Mouse (Mus musculus) MEL (cell line): ENCODE results near the gene Foxg1. TPM values are rescaled to one million over a fixed set of nuclear protein-coding genes. Genes with fewer than 3 reads are reported as not detected.

Experiments
- DNase-seq: peaks from one replicate; pipeline ENCODE4 v3.0.0; 2011; ENCODE audit warnings: low read depth, low spot score
- H3K27ac ChIP-seq: 2 replicates; pipeline ENCODE4 v1.5.1; 2012; ENCODE audit warnings: low read depth, mild to moderate bottlenecking, control low read depth, low read length, moderate library complexity; ENCODE audit not compliant: control insufficient read depth
- H3K27me3 ChIP-seq, 2 experiments: fragments of 150-350 bp in 1 of 2; sonication (generic) in 1 of 2; 2 replicates each; pipeline ENCODE4 v1.6.1; 2012; ENCODE audit warnings: low read length in 2 of 2, mild to moderate bottlenecking in 2 of 2, improper control_type of control experiment in 1 of 2, moderate library complexity in 1 of 2; ENCODE audit not compliant: insufficient read depth in 2 of 2, control insufficient read depth in 1 of 2
- H3K36me3 ChIP-seq, 2 experiments: 2 replicates each; pipeline ENCODE4 v1.6.1; 2012 to 2014; ENCODE audit warnings: low read length in 2 of 2, improper control_type of control experiment in 1 of 2, inconsistent platforms in 1 of 2, mild to moderate bottlenecking in 1 of 2; ENCODE audit not compliant: insufficient read depth in 2 of 2, control insufficient read depth in 1 of 2
- H3K4me1 ChIP-seq, 2 experiments: fragments of 150-350 bp in 1 of 2; sonication (generic) in 1 of 2; 2 replicates each; pipeline ENCODE4 v1.6.1; 2012; ENCODE audit warnings: low read length in 2 of 2, improper control_type of control experiment in 1 of 2, mild to moderate bottlenecking in 1 of 2; ENCODE audit not compliant: insufficient read depth in 2 of 2, control insufficient read depth in 1 of 2
- H3K4me3 ChIP-seq, 2 experiments: fragments of 150-350 bp in 1 of 2; sonication (generic) in 1 of 2; 2 replicates each; pipeline ENCODE4 v1.5.1; 2012; ENCODE audit warnings: low read depth in 2 of 2, low read length in 2 of 2, mild to moderate bottlenecking in 2 of 2, moderate library complexity in 2 of 2, control low read depth in 1 of 2, improper control_type of control experiment in 1 of 2; ENCODE audit not compliant: control insufficient read depth in 1 of 2, insufficient read depth in 1 of 2
- H3K79me2 ChIP-seq: 2 replicates; pipeline ENCODE4 v1.6.1; 2012; ENCODE audit warnings: mild to moderate bottlenecking, low read length, moderate library complexity; ENCODE audit not compliant: control insufficient read depth, poor library complexity, insufficient read depth
- H3K9ac ChIP-seq: 2 replicates; pipeline ENCODE4 v1.6.1; 2012; ENCODE audit warnings: low read depth, mild to moderate bottlenecking, control low read depth, low read length, moderate library complexity; ENCODE audit not compliant: control insufficient read depth, poor library complexity, severe bottlenecking
- H3K9me3 ChIP-seq: fragments of 150-350 bp; sonication (generic); replicated peaks from 2 replicates; pipeline ENCODE4 v1.6.1; 2012; ENCODE audit warnings: mild to moderate bottlenecking, low read length, improper control_type of control experiment, moderate library complexity; ENCODE audit not compliant: insufficient read depth
- CHD2 ChIP-seq: IDR thresholded peaks from 2 replicates; pipeline ENCODE4 v1.6.1; 2011; ENCODE audit warnings: low read length, improper control_type of control experiment
- E2F4 ChIP-seq: IDR thresholded peaks from 2 replicates; pipeline ENCODE4 v1.6.1; 2011; ENCODE audit warnings: low read depth, low read length, improper control_type of control experiment, borderline replicate concordance
- EP300 ChIP-seq, 2 experiments: IDR thresholded peaks; 2 replicates each; pipeline ENCODE4 v1.6.1; 2011; ENCODE audit warnings: improper control_type of control experiment in 2 of 2, low read length in 2 of 2, low read depth in 1 of 2, mild to moderate bottlenecking in 1 of 2
- GABPA ChIP-seq: IDR thresholded peaks from 2 replicates; pipeline ENCODE4 v1.6.1; 2012; ENCODE audit warnings: low read depth, mild to moderate bottlenecking, inconsistent platforms, low read length, improper control_type of control experiment, moderate library complexity
- HCFC1 ChIP-seq: IDR thresholded peaks from 2 replicates; pipeline ENCODE4 v1.6.1; 2012; ENCODE audit warnings: low read depth, mild to moderate bottlenecking, inconsistent platforms, low read length, improper control_type of control experiment, moderate library complexity
- KAT2A ChIP-seq: conservative IDR thresholded peaks from 2 replicates; pipeline ENCODE4 v1.6.1; 2012; ENCODE audit warnings: low read depth, low read length, improper control_type of control experiment, inconsistent platforms
- MAZ ChIP-seq: IDR thresholded peaks from 2 replicates; pipeline ENCODE4 v1.6.1; 2012; ENCODE audit warnings: low read depth, mild to moderate bottlenecking, inconsistent platforms, low read length, improper control_type of control experiment
- MEF2A ChIP-seq: IDR thresholded peaks from 2 replicates; pipeline ENCODE4 v1.6.1; 2014; ENCODE audit warnings: low read depth, mild to moderate bottlenecking, inconsistent platforms, low read length, improper control_type of control experiment; ENCODE audit not compliant: poor library complexity, insufficient replicate concordance, severe bottlenecking; ENCODE audit errors: extremely low read depth
- MXI1 ChIP-seq: IDR thresholded peaks from 2 replicates; pipeline ENCODE4 v1.6.1; 2011; ENCODE audit warnings: mild to moderate bottlenecking, low read depth, low read length, improper control_type of control experiment
- MYB ChIP-seq: IDR thresholded peaks from 2 replicates; pipeline ENCODE4 v1.6.1; 2011; ENCODE audit warnings: mild to moderate bottlenecking, low read depth, low read length, improper control_type of control experiment
- MYC ChIP-seq: IDR thresholded peaks from 2 replicates; pipeline ENCODE4 v1.6.1; 2011; ENCODE audit warnings: low read depth, mild to moderate bottlenecking, low read length, improper control_type of control experiment, moderate library complexity
- NELFE ChIP-seq: IDR thresholded peaks from 2 replicates; pipeline ENCODE4 v1.6.1; 2011; ENCODE audit warnings: low read depth, low read length, improper control_type of control experiment
- POLR2A ChIP-seq, 2 experiments: IDR thresholded peaks; 2 replicates each; pipeline ENCODE4 v1.6.1; 2011 to 2012; ENCODE audit warnings: low read length in 2 of 2, mild to moderate bottlenecking in 2 of 2, control low read depth in 1 of 2, improper control_type of control experiment in 1 of 2, low read depth in 1 of 2, moderate library complexity in 1 of 2; ENCODE audit not compliant: control insufficient read depth in 1 of 2, insufficient read depth in 1 of 2, poor library complexity in 1 of 2
- POLR2AphosphoS5 ChIP-seq: IDR thresholded peaks from 2 replicates; pipeline ENCODE4 v1.6.1; 2012; ENCODE audit warnings: low read depth, borderline replicate concordance, mild to moderate bottlenecking, inconsistent platforms, low read length, moderate library complexity, mixed read lengths
- SIN3A ChIP-seq: IDR thresholded peaks from 2 replicates; pipeline ENCODE4 v1.6.1; 2012; ENCODE audit warnings: low read length, improper control_type of control experiment, inconsistent platforms
- SMC3 ChIP-seq: IDR thresholded peaks from 2 replicates; pipeline ENCODE4 v1.6.1; 2011; ENCODE audit warnings: low read depth, low read length, improper control_type of control experiment
- TAL1 ChIP-seq: IDR thresholded peaks from 2 replicates; pipeline ENCODE4 v1.6.1; 2012; ENCODE audit warnings: mild to moderate bottlenecking, inconsistent platforms, low read length, moderate library complexity, mixed read lengths
- TBP ChIP-seq: IDR thresholded peaks from 2 replicates; pipeline ENCODE4 v1.8.0; 2011; ENCODE audit warnings: low read depth, low read length, improper control_type of control experiment
- UBTF ChIP-seq: IDR thresholded peaks from 2 replicates; pipeline ENCODE4 v1.6.1; 2012; ENCODE audit warnings: low read depth, mild to moderate bottlenecking, inconsistent platforms, low read length, improper control_type of control experiment, moderate library complexity, borderline replicate concordance; ENCODE audit not compliant: insufficient read depth
- polyA plus RNA-seq, 2 experiments: library from polyadenylated mRNA; stranded (reverse) in 1 of 2; unstranded in 1 of 2; fragments of >175 nt in 1 of 2; fragments of >200 nt in 1 of 2; gene quantifications; 2 replicates each; pipeline versions ENCODE4 v1.2.1 to v1.2.4; 2012; ENCODE audit warnings: low replicate concordance in 2 of 2, low read depth in 1 of 2; ENCODE audit not compliant: insufficient read length in 2 of 2, insufficient read depth in 1 of 2, missing spikeins in 1 of 2
- total RNA-seq: library from RNA; depleted of rRNA; stranded (reverse); fragments of 300-350 nt; gene quantifications from 2 replicates; pipeline ENCODE4 v1.2.3, GENCODE M21; 2012

Foxg1 gene
- total and polyA plus RNA-seq, 3 experiments, result not detected

DNA sequence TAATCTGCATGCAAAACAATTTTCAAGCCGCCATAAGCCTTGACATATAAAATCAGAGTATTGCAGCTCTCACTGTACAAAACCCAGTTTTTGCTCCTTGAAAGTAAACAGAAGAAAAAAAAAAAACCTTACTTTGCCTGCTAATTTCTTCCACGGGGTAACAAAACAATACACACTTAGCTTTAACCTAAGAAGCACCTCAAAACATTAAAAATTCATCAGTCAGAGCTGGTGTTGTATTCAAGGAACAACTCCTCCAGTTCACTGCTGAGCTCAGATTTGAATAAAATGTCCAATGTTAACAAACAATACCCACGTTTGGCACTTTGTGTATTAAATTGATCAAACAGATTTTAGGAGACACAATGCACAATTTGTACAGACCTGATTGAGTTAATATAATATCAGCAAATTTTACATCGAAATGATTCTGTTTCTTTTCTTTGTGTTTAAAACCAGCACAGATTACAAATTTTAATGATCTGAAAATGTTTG is 1.4 kb upstream of the Foxg1 start:
- no peaks in the 10 kb centered on the region for H3K27me3 ChIP-seq
- no peak overlapping the region for H3K27ac ChIP-seq
- H3K36me3 ChIP-seq, result no peaks in the 10 kb centered on the region
- H3K79me2 ChIP-seq, result no peaks in the 10 kb centered on the region
- no peaks in the 10 kb centered on the region for H3K4me1 ChIP-seq
- H3K9ac ChIP-seq, result no peak overlapping the region
- TF ChIP-seq EP300 (IDR thresholded peaks at IDR 0.05; ENCODE audit: low read depth in 1 of 2, low read length in 2 of 2), result no peak
- TF ChIP-seq TAL1, result no peak
- no peak for TF ChIP-seq POLR2A (IDR thresholded peaks at IDR 0.05; ENCODE audit: control insufficient read depth in 1 of 2, insufficient read depth in 1 of 2, low read depth in 1 of 2, low read length in 2 of 2, poor library complexity in 1 of 2)
- no peak for TF ChIP-seq SMC3
- no peak for TF ChIP-seq HCFC1
- H3K4me3 ChIP-seq, result no peak overlapping the region
- H3K9me3 ChIP-seq, result no peaks in the 10 kb centered on the region
- no peak for DNase-seq

DNA sequence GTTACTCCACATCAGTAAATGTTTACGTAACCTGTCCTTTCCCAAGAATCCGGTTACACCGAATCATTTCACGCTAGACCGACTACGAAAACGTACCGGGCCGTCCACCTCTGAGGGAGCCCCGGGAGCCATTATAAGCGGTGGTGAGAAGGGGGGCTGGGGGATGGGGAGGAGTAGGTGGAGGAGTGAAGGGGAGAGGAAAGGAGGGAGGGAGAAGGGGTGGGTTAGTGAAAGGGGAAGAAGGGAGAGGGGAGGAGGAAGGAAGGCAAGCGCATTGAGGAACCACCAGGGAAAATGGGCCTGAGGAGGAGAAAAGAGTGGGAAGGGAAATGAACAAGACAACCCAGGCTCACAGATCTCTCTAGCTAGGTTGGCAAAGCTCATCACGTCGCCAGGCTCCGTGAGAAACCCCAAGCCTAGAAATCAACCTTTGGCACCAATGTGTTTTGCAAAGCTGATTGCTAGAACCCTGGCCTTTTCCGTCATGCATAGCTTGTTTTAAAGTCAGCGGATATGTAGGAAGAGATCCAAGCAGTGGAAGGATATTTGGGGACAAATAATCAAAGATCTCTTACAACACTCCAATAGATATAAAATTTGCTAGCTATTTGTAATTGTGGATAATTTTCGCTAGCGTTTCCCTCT is 617 bp upstream of the Foxg1 start:
- Histone ChIP-seq H3K4me1 (no peaks in the 10 kb centered on the region), H3K27me3 (no peaks in the 10 kb centered on the region), H3K79me2 (no peaks in the 10 kb centered on the region), H3K9ac (no peak overlapping the region), H3K36me3 (no peaks in the 10 kb centered on the region), H3K27ac (no peak overlapping the region), H3K4me3 (no peak overlapping the region), H3K9me3 (no peaks in the 10 kb centered on the region)
- DNase-seq, result no peak
- TF ChIP-seq KAT2A (no peak), SIN3A (no peak), E2F4 (no peak), MAZ (no peak), CHD2 (no peak), MYB (no peak), NELFE (no peak), GABPA (no peak), MEF2A (no peak), MYC (no peak), HCFC1 (no peak), POLR2AphosphoS5 (no peak), EP300 (IDR thresholded peaks at IDR 0.05; ENCODE audit: low read depth in 1 of 2, low read length in 2 of 2) (no peak), UBTF (no peak), MXI1 (no peak), TBP (no peak)
